Mouse (Mus musculus): ENCODE measurements around the gene Tmtc2. TPM values are rescaled to one million over a fixed set of nuclear protein-coding genes. Genes with fewer than 3 reads are reported as not detected.

Tmtc2 gene
- polyA plus RNA-seq, 1 experiment from 2014 or later, result 8.1 TPM

GRCm38 (mm10) chr10:105319299-105320057 is 254.8 kb downstream of the Tmtc2 start:
- WGBS, result 55% methylated on average over 3 of the region's 3 CpGs
- Histone ChIP-seq H3K27me3 (ENCODE audit: control insufficient read depth, insufficient read depth, low read depth, low read length) (no peaks in the 10 kb centered on the region), H3K9ac (ENCODE audit: low read length) (no peak overlapping the region), H3K36me3 (ENCODE audit: control insufficient read depth, insufficient read depth, low read length) (peaks cover 8% of the 10 kb centered on the region), H3K27ac (ENCODE audit: low read length) (no peak overlapping the region), H3K4me3 (ENCODE audit: low read length) (no peak overlapping the region), H3K9me3 (ENCODE audit: control insufficient read depth, low read length) (no peaks in the 10 kb centered on the region), H3K4me1 (replicated peaks; ENCODE audit: control insufficient read depth, insufficient read depth, low read length) (no peaks in the 10 kb centered on the region), H3K4me2 (ENCODE audit: low read depth, low read length) (no peak overlapping the region)
- ATAC-seq (ENCODE audit: low read depth), result no peak

GRCm38 (mm10) chr10:105318869-105319268 is 255.4 kb downstream of the Tmtc2 start:
- no peaks in the 10 kb centered on the region for H3K27me3 ChIP-seq (ENCODE audit: control insufficient read depth, insufficient read depth, low read depth, low read length)
- ATAC-seq (ENCODE audit: low read depth), result no peak
- H3K9me3 ChIP-seq (ENCODE audit: control insufficient read depth, low read length), result no peaks in the 10 kb centered on the region
- peaks cover 8% of the 10 kb centered on the region for H3K36me3 ChIP-seq (ENCODE audit: control insufficient read depth, insufficient read depth, low read length)
- no peak overlapping the region for H3K27ac ChIP-seq (ENCODE audit: low read length)
- H3K4me2 ChIP-seq (ENCODE audit: low read depth, low read length), result no peak overlapping the region
- 42% methylated on average over 2 of the region's 2 CpGs for WGBS
- no peaks in the 10 kb centered on the region for H3K4me1 ChIP-seq (replicated peaks; ENCODE audit: control insufficient read depth, insufficient read depth, low read length)
- H3K4me3 ChIP-seq (ENCODE audit: low read length), result no peak overlapping the region
- no peak overlapping the region for H3K9ac ChIP-seq (ENCODE audit: low read length)

- no peaks in the 10 kb centered on the region for H3K27me3 ChIP-seq (ENCODE audit: control insufficient read depth, insufficient read depth, low read depth, low read length)
- H3K9ac ChIP-seq (ENCODE audit: low read length), result no peak overlapping the region
- H3K4me1 ChIP-seq (replicated peaks; ENCODE audit: control insufficient read depth, insufficient read depth, low read length), result no peaks in the 10 kb centered on the region
- H3K36me3 ChIP-seq (ENCODE audit: control insufficient read depth, insufficient read depth, low read length), result no peaks in the 10 kb centered on the region
- H3K4me3 ChIP-seq (ENCODE audit: low read length), result no peak overlapping the region
- no peak overlapping the region for H3K4me2 ChIP-seq (ENCODE audit: low read depth, low read length)
- WGBS, result 63% methylated on average over 5 of the region's 5 CpGs
- H3K27ac ChIP-seq (ENCODE audit: low read length), result no peak overlapping the region
- ATAC-seq (ENCODE audit: low read depth), result no peak
- no peaks in the 10 kb centered on the region for H3K9me3 ChIP-seq (ENCODE audit: control insufficient read depth, low read length)
Observed at GRCm38 (mm10) chr10:105312986-105313385, 261.3 kb downstream of the Tmtc2 start.

GRCm38 (mm10) chr10:105297560-105297959 is 276.7 kb downstream of the Tmtc2 start:
- Histone ChIP-seq H3K4me2 (ENCODE audit: low read depth, low read length) (no peak overlapping the region), H3K27me3 (ENCODE audit: control insufficient read depth, insufficient read depth, low read depth, low read length) (no peaks in the 10 kb centered on the region), H3K27ac (ENCODE audit: low read length) (no peak overlapping the region), H3K4me1 (replicated peaks; ENCODE audit: control insufficient read depth, insufficient read depth, low read length) (no peaks in the 10 kb centered on the region), H3K9ac (ENCODE audit: low read length) (no peak overlapping the region), H3K4me3 (ENCODE audit: low read length) (no peak overlapping the region), H3K36me3 (ENCODE audit: control insufficient read depth, insufficient read depth, low read length) (no peaks in the 10 kb centered on the region), H3K9me3 (ENCODE audit: control insufficient read depth, low read length) (no peaks in the 10 kb centered on the region)
- no peak for ATAC-seq (ENCODE audit: low read depth)
- 76% methylated on average over 3 of the region's 3 CpGs for WGBS

- Histone ChIP-seq H3K4me1 (replicated peaks; ENCODE audit: control insufficient read depth, insufficient read depth, low read length) (no peaks in the 10 kb centered on the region), H3K9ac (ENCODE audit: low read length) (no peak overlapping the region), H3K4me3 (ENCODE audit: low read length) (no peak overlapping the region), H3K27ac (ENCODE audit: low read length) (no peak overlapping the region), H3K4me2 (ENCODE audit: low read depth, low read length) (no peak overlapping the region), H3K36me3 (ENCODE audit: control insufficient read depth, insufficient read depth, low read length) (no peaks in the 10 kb centered on the region), H3K9me3 (ENCODE audit: control insufficient read depth, low read length) (no peaks in the 10 kb centered on the region), H3K27me3 (ENCODE audit: control insufficient read depth, insufficient read depth, low read depth, low read length) (no peaks in the 10 kb centered on the region)
- 93% methylated on average over 1 of the region's 1 CpGs for WGBS
- ATAC-seq (ENCODE audit: low read depth), result no peak
Observed at GRCm38 (mm10) chr10:105292961-105293360, 281.3 kb downstream of the Tmtc2 start.

GRCm38 (mm10) chr10:105288472-105288871 is 285.8 kb downstream of the Tmtc2 start:
- Histone ChIP-seq H3K36me3 (ENCODE audit: control insufficient read depth, insufficient read depth, low read length) (no peaks in the 10 kb centered on the region), H3K4me3 (ENCODE audit: low read length) (no peak overlapping the region), H3K4me2 (ENCODE audit: low read depth, low read length) (no peak overlapping the region), H3K4me1 (replicated peaks; ENCODE audit: control insufficient read depth, insufficient read depth, low read length) (0 out of 2 replicates have a peak, but pooled peaks cover 5% of the 10 kb centered on the region), H3K27me3 (ENCODE audit: control insufficient read depth, insufficient read depth, low read depth, low read length) (no peaks in the 10 kb centered on the region), H3K27ac (ENCODE audit: low read length) (no peak overlapping the region), H3K9me3 (ENCODE audit: control insufficient read depth, low read length) (no peaks in the 10 kb centered on the region), H3K9ac (ENCODE audit: low read length) (no peak overlapping the region)
- ATAC-seq (ENCODE audit: low read depth), result no peak
- WGBS, result 74% methylated on average over 2 of the region's 2 CpGs

GRCm38 (mm10) chr10:105287575-105287974 is 286.7 kb downstream of the Tmtc2 start:
- Histone ChIP-seq H3K4me1 (replicated peaks; ENCODE audit: control insufficient read depth, insufficient read depth, low read length) (0 out of 2 replicates have a peak, but pooled peaks cover 5% of the 10 kb centered on the region), H3K27ac (ENCODE audit: low read length) (no peak overlapping the region), H3K36me3 (ENCODE audit: control insufficient read depth, insufficient read depth, low read length) (no peaks in the 10 kb centered on the region), H3K27me3 (ENCODE audit: control insufficient read depth, insufficient read depth, low read depth, low read length) (no peaks in the 10 kb centered on the region), H3K4me2 (ENCODE audit: low read depth, low read length) (no peak overlapping the region), H3K9ac (ENCODE audit: low read length) (no peak overlapping the region), H3K4me3 (ENCODE audit: low read length) (no peak overlapping the region), H3K9me3 (ENCODE audit: control insufficient read depth, low read length) (no peaks in the 10 kb centered on the region)
- ATAC-seq (ENCODE audit: low read depth), result no peak
- WGBS, result 79% methylated on average over 3 of the region's 3 CpGs

GRCm38 (mm10) chr10:105287064-105287463 is 287.2 kb downstream of the Tmtc2 start:
- ATAC-seq (ENCODE audit: low read depth), result no peak

GRCm38 (mm10) chr10:105286221-105286620 is 288.0 kb downstream of the Tmtc2 start:
- H3K9ac ChIP-seq (ENCODE audit: low read length), result no peak overlapping the region
- no peak overlapping the region for H3K4me3 ChIP-seq (ENCODE audit: low read length)
- no peaks in the 10 kb centered on the region for H3K27me3 ChIP-seq (ENCODE audit: control insufficient read depth, insufficient read depth, low read depth, low read length)
- ATAC-seq (ENCODE audit: low read depth), result no peak
- no peaks in the 10 kb centered on the region for H3K36me3 ChIP-seq (ENCODE audit: control insufficient read depth, insufficient read depth, low read length)
- no peak overlapping the region for H3K4me2 ChIP-seq (ENCODE audit: low read depth, low read length)
- no peaks in the 10 kb centered on the region for H3K9me3 ChIP-seq (ENCODE audit: control insufficient read depth, low read length)
- H3K27ac ChIP-seq (ENCODE audit: low read length), result no peak overlapping the region
- WGBS, result 73% methylated on average over 2 of the region's 2 CpGs
- H3K4me1 ChIP-seq (replicated peaks; ENCODE audit: control insufficient read depth, insufficient read depth, low read length), result 0 out of 2 replicates have a peak, but pooled peaks cover 5% of the 10 kb centered on the region

More at GRCm38 (mm10) chr10:105287064-105287463, 287.2 kb downstream of the Tmtc2 start:
- no peak overlapping the region for H3K4me3 ChIP-seq (ENCODE audit: low read length)
- H3K27me3 ChIP-seq (ENCODE audit: control insufficient read depth, insufficient read depth, low read depth, low read length), result no peaks in the 10 kb centered on the region
- no peak overlapping the region for H3K9ac ChIP-seq (ENCODE audit: low read length)
- 42% methylated on average over 7 of the region's 7 CpGs for WGBS
- 0 out of 2 replicates have a peak, but pooled peaks cover 5% of the 10 kb centered on the region for H3K4me1 ChIP-seq (replicated peaks; ENCODE audit: control insufficient read depth, insufficient read depth, low read length)
- no peak overlapping the region for H3K4me2 ChIP-seq (ENCODE audit: low read depth, low read length)
- H3K9me3 ChIP-seq (ENCODE audit: control insufficient read depth, low read length), result no peaks in the 10 kb centered on the region
- H3K36me3 ChIP-seq (ENCODE audit: control insufficient read depth, insufficient read depth, low read length), result no peaks in the 10 kb centered on the region
- no peak overlapping the region for H3K27ac ChIP-seq (ENCODE audit: low read length)

Data from lung, embryonic 16.5 days (tissue).